Mouse (Mus musculus) adrenal gland, adult (tissue): ENCODE results near the gene Dynlrb2.
A peak's percentile ranks its signal among the peaks of the same experiment; 100 is the strongest.

ENCODE experiments used
- DNase-seq, 2 experiments: peaks; one replicate each; pipeline ENCODE4 v3.0.0; 2022 to 2023; ENCODE audit warnings: low spot score in 1 of 2; ENCODE audit not compliant: inconsistent age in 2 of 2

Dynlrb2 gene

GRCm38 (mm10) chr8:116504477-116505120 is at the start of gene Dynlrb2:
Dynlrb2 (plus strand) TSS chr8:116504974.
- DNase-seq, result peak; percentile 87 to 93

DNA sequence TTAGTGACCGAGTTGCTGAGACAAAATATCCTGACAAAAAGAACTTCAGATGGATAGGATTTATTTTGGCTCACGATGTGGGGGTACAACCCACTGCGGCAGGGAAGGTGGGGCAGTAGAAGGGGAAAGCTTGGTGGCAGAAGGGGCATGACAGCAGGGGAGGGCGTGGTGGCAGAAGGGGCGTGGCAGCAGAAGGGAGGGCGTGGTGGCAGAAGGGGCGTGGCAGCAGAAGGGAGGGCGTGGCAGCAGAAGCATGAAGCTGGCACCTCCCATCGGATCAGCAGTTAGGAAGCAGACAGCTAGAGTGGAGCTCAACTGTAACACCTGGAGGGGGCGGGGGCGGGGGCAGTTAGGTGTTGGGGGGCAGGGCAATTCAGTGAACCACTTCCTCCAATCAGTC is 46.2 kb upstream of the Dynlrb2 start:
- no peak for DNase-seq

GRCm38 (mm10) chr8:116461472-116461871 is 43.3 kb upstream of the Dynlrb2 start:
- DNase-seq, result no peak

DNA sequence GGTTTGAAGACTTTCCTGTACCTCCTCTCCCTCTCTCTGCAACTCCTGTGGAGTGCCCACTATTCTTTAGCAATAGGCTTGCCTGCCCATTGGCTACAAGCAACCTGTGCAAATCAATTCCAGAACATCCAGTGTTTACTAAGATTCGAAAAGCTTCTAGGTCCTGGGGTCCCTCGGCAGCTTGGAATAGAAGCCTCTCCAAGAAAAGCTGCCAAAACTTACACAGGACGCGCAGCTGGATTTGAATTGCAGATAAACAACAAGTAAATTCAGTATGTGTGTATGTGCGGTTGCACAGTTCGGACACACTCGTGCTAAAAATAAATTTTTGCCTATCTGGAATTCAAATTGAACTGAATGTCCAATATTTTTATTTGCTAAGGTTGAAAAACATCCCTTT is 38.2 kb upstream of the Dynlrb2 start:
- no peak for DNase-seq

DNA sequence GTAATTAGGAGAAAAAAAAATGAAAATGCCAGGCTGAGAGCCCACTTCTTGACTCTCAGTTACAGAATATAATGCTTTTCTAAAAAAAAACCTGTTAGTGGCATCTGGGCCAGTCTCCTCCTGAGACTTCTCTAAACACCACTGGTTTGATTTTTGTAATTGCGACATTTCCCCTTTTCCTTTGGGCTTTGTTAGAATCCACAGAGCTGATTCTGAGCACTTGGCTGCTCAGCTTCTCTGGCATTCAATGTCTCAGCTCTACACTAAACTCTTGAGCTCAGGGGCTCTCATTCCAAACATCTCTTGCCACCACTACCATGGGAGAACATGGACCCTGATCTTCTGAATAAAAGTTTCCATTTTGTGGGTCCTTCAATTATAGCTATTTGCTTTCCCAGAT is 37.7 kb upstream of the Dynlrb2 start:
- DNase-seq, result no peak

- DNase-seq, result no peak
These were observed 26.8 kb upstream of the Dynlrb2 start for GRCm38 (mm10) chr8:116477941-116478340.

- no peak for DNase-seq
These were observed 26.1 kb upstream of the Dynlrb2 start for GRCm38 (mm10) chr8:116478681-116479080.

DNA sequence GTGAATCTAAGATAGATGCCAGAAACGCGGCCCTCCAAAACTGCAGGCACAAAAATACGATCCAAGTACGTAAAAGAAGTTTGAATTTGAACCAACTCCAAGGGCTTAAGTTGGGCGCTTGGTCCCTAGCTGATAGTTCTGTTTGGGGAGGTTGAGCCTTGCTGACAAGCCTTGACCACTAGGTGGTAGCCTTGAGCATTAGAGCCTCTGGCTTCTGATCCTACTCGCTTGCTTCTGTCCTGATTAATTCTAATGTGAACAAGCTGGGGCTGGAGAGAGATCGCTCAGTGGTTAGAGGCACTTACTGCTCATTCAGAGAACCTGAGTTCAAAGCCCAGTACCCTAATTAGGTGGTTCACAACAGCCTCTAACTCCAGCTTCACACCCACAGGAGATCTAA is 23.9 kb upstream of the Dynlrb2 start:
- DNase-seq, result peak; percentile 26 to 80

- DNase-seq, result no peak
These were observed 22.0 kb upstream of the Dynlrb2 start for GRCm38 (mm10) chr8:116482738-116483137.

- DNase-seq, result peak in 1 of 2 experiments; percentile 44
These were observed 20.7 kb upstream of the Dynlrb2 start for GRCm38 (mm10) chr8:116484087-116484486.

- no peak for DNase-seq
These were observed 16.2 kb upstream of the Dynlrb2 start for GRCm38 (mm10) chr8:116488546-116488945.

- no peak for DNase-seq
These were observed 4.5 kb upstream of the Dynlrb2 start for GRCm38 (mm10) chr8:116500057-116500809.

- DNase-seq, result peak in 1 of 2 experiments; percentile 59
These were observed 3.9 kb downstream of the Dynlrb2 start for GRCm38 (mm10) chr8:116508721-116509120.

DNA sequence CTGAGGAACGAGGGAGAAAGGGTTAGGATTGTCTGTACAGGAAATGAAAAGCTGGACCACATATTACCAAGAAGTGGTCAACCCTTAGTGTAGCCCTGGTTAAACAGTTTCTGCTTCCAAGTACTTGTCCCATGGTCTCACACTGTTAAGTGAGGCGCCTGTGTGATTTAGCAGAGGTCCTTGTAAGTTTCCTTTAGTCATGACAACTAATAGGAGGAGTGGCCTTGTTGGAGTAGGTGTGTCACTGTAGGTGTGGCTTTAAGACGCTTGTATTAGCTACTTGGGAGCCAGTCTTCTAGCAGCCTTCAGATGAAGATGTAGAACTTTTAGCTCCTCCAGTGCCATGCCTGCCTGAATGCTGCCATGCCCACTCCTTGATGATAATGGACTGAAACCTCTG is 4.5 kb downstream of the Dynlrb2 start:
- DNase-seq, result no peak

DNA sequence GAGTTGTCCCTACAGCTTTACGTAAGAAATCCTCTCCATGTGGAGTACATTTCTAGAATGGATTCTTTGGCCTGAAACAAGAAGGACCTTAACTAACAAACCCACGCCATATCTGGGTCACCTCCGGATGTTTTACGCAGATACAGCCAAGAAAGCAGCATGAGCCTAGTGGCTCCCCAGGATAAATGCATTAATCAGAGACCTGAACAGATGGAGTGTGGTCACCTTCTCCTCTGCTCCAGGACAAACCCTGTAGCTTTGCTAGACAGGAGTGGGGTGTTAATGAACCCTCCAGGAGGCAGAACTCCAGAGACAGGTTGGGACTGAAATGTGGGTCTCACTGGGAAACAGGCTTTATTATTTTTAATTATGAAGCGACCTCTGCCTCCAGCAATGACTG is 14.9 kb downstream of the Dynlrb2 start:
- no peak for DNase-seq

- DNase-seq, result no peak
These were observed 16.4 kb downstream of the Dynlrb2 start for GRCm38 (mm10) chr8:116521208-116521607.

DNA sequence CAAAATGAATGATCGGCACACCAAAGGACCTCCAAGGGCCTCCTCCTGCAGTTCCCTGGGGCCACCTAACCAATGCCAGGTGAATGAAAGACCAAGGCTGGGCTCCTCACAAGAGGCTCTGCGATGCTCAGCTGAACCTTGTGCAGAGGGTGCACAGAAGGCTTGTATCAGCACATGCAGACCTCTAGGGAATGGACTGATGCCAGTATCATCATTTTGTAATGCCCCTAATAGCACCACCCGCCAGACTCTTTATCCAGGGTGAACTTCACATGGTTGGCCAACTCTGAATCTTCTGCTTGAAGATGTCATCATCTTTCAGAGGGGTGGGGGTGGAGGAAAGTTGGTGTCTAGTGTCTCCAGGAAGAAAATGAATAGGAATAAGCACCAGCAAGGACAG is 16.9 kb downstream of the Dynlrb2 start:
- DNase-seq, result no peak

GRCm38 (mm10) chr8:116522104-116522767 is 17.5 kb downstream of the Dynlrb2 start:
- DNase-seq, result no peak

DNA sequence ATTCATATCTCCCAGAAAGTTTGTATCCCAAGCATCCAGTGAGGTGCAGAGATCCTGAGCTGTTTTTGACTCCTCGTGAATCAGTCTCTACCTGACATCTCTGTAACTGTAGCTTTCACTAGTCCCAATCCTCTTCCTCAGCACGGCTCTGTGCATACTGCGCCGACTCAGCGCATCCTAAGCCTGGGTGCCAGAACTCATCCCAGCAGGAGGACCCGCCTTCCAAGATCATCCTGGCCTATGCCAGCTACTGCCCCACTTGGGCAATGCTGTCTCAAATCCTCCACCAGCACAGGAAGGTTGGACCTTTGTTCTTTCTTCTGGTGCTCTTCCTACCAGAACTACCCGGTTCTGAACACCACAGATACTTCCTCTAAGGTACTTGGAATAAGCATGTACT is 20.1 kb downstream of the Dynlrb2 start:
- no peak for DNase-seq

- peak; percentile 50 to 69 for DNase-seq
These were observed 24.0 kb downstream of the Dynlrb2 start for GRCm38 (mm10) chr8:116528736-116529135.

DNA sequence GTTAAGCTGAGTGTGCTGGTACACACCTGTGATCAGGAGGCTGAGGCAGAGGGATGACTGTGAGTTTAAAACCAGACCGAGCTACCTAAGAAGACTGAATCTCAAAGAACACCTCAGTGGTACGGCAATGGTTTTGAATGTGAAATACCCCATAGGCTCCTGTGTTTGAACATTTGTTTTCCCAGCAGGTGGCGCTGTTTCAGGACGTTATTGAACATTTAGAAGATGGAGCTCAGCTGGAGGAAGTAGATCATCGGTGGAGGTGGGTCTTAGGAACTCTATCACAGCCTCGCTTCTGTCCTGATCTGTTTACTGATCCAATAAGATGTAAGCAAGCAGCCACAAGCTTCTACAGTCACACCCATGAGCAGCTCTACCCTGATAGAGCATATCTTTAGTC is 28.3 kb downstream of the Dynlrb2 start:
- DNase-seq, result no peak

GRCm38 (mm10) chr8:116536786-116537185 is 32.0 kb downstream of the Dynlrb2 start:
- DNase-seq, result no peak
